Mouse (Mus musculus) G1E (cell line): ENCODE results near the gene Ccdc22.

Source experiments
- CTCF ChIP-seq: IDR thresholded peaks from 2 replicates; pipeline ENCODE4 v1.5.1; 2012; ENCODE audit warnings: low read depth, low read length, inconsistent platforms, mixed read lengths
- GATA1 ChIP-seq: IDR thresholded peaks from 2 replicates; pipeline ENCODE4 v1.6.1; 2012; ENCODE audit warnings: borderline replicate concordance, low read length, inconsistent platforms, mixed read lengths
- TAL1 ChIP-seq: conservative IDR thresholded peaks from 2 replicates; pipeline ENCODE4 v1.6.1; 2012; ENCODE audit warnings: low read depth, low read length, inconsistent platforms, mixed read lengths

DNA sequence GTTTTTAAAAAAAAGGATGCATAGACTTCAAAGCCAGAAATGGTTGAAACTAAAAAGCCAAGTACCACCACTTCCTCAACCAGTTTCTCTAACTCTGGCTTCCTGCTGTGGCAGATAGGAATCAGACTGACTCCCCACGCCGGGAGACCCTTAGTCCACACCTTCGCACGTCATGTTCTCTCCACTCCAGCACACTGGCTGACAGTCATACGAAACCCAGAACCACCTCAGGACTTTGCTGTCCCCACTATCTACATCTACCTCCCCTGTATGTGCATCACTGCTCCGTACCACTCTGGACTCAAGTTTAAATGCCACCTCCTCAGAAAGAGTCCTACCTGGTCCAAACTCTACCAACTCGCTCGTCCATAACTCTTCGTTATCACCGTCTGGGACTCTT lies 32.9 kb downstream of the Ccdc22 start:
- TF ChIP-seq CTCF (no peak), GATA1 (no peak), TAL1 (no peak)
